Mouse (Mus musculus) adrenal gland, adult (tissue): ENCODE measurements around the gene Rab1b.
"Not testable (repeated sequence)": the region's sequence is repeated elsewhere in the genome, so short reads cannot be mapped to it uniquely, and the experiment has no call there.

Experiments
- DNase-seq, 2 experiments: peaks; one replicate each; pipeline ENCODE4 v3.0.0; 2022 to 2023; ENCODE audit warnings: low spot score in 1 of 2; ENCODE audit not compliant: inconsistent age in 2 of 2

Gene Rab1b

DNA sequence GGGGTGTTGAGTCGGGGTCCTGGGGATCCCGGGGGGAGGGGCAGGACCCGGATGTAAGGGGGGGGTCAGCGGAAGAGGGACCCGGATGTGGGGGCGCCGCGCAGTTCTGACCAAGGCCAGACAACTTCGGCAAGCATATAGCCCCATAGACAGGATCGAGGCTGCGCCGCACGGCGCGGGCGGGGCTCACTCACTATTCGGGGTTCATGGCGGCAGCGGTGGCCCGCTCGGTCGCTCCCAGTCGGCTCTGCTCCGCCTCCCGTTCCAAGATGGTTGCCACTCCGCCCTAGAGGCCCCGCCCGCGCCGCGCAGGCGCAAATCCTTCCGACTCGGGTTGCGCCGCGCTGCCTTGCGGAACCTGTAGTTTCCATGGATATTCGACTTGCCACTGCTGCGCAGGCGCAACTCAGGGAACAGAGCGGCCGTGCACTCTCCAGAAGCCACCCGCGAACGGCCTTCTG is at the start of gene Rab1b:
Gene Rab1b, minus strand, starts transcription at position 342 of the 461 bp plus-strand sequence.
- peak; percentile 99 for DNase-seq

- peak in 1 of 2 experiments; percentile 66 for DNase-seq
These were observed 45.4 kb upstream of the Rab1b start for GRCm38 (mm10) chr19:5152261-5152660.

GRCm38 (mm10) chr19:5151741-5152140 is 44.9 kb upstream of the Rab1b start:
- no peak for DNase-seq

- peak; percentile 42 to 79 for DNase-seq
These were observed 44.5 kb upstream of the Rab1b start for GRCm38 (mm10) chr19:5151331-5151730.

DNA sequence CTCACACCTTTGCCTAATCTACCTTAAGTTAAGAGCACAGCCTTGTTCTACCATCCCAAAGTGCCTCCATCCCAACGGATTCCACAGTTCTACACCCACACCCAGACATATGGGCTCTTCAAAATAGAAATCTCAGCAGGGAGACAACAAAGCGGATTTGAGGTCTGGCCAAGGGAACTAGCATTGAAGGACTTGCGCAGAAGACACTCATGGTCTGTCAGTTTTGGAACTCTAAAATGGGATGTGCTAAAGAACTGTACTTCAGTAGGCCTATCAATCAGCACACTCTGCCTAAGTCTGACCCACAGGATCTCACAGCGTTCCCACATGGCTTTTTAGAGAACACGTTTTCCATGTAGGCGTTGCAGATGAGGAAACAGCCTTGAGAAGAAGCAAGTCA is 43.5 kb upstream of the Rab1b start:
- DNase-seq: no peak

DNA sequence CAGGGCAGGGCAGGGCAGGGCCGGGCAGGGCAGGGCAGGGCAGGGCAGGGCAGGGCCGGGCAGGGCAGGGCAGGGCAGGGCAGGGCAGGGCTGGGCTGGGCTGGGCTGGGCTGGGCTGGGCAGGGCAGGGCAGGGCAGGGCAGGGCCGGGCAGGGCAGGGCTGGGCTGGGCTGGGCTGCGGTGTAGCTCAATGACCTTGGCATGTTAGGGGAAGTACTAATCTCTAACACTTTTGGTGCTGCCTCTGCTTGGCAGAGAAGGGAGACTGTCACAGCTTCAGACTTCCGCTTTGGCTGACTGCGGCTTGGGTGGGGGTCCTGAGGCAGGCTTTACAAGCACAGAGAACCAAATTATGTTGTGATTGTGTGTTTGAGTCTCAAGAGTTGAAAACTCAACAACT is 42.2 kb upstream of the Rab1b start:
- DNase-seq: not testable (repeated sequence)

DNA sequence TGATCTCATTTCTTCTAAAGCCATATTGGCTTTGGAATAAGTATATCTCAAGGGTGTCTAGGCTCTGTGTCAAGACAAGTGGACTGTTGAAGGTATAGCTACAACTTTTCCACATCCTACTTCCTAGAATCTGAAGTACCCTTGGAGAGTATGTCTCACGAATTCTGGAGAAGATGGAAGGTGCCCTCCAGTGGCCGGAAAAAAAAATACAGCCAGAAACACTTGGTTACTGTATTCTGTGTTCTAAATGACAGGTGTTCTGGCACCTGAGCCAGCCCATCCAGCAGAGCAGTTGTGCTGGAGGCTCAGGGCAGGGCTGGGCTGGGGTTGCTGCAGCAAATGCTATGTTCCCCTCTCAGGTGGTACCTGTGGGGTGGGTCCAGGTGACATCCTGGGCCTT is 32.8 kb upstream of the Rab1b start:
- peak; percentile 47 to 81 for DNase-seq

- no peak for DNase-seq
These were observed 24.4 kb upstream of the Rab1b start for GRCm38 (mm10) chr19:5131237-5131636.

DNA sequence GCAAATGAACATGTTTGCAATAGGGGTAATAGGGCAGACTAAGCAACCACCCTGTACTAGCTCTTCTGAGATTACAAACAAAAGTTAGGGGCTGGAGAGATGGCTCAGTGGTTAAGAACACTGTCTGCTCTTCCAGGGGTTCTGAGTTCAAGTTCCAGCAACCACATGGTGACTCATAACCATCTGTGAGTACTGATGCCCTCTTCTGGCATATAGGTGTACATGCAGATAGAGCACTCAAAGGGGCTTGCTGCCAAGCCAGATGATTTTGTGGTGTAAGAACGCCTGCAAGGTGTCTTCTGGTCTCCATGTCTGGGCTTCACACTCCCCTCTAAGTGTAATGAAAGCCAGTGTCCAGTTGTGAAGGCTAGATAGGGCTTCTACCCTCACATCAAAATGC is 22.9 kb upstream of the Rab1b start:
- peak in 1 of 2 experiments; percentile 31 for DNase-seq

DNA sequence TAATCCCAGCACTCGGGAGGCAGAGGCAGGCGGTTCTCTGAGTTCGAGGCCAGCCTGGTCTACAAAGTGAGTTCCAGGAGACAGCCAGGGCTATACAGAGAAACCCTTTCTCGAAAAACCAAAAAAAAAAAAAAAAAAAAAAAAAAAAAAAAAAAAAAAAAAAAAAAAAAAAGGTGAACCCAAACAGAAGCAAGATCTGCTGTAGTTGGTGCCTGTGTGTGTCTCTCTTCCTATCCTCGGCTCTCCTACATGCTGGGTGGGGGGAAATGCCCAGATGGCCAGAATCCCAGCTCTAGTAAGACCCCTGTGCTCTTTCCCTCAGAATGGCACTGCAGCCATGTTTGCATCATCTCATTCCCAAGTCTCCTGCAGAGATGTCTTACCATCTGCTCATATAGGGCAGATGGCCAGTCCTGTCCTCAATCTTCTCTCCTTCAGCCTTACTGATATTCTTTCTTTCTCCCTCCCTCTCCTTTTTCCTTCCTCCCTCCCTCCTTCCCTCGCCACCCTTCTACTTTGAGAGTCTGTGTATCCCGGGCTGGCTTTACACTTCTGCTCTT is 17.3 kb upstream of the Rab1b start:
- no peak for DNase-seq

DNA sequence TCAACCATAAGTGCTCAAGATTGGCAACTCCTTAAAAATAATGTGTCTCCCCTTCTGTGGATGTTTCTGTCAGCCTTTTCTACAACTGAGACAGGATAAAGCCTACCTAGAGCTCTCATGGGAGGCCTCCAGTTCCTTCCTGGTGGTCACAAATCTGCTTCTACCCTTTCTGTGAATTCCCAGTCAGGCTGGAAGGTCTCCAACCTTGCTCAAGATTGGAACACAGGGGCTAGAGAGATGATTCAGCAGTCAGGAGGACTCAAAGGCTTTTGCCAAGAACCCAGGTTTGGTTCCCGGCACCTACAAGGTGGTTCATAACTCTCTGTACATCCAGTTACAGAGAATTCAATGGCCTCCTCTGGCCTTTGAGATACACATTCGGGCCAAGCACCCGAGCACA is 16.4 kb upstream of the Rab1b start:
- no peak for DNase-seq

DNA sequence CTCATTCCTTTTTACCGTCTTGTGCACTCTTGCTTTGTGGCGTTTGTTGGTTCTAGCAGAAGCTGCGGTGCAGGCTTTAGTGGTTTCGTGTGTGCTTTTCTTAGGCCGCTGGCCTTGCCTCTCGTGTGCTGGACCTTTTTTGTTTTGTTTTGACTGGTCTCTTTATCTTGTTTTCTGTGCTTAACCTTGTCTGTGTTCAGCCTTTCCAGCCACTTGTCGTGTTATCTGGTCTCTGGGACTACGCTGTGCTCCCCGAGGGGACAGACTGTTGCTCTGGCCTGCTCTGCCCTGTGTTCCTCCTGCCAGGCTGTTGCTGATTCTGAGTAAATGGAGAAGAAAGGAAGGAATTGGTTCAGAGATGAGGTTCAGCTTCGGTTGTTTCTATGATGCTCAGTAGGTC is 15.6 kb upstream of the Rab1b start:
- DNase-seq: peak in 1 of 2 experiments; percentile 49

- no peak for DNase-seq
These were observed 11.5 kb upstream of the Rab1b start, which contains the start of gene Klc2 for GRCm38 (mm10) chr19:5118384-5118698. Gene Klc2 (minus strand): TSS chr19:5118560.

- DNase-seq: peak; percentile 94 to 97
These were observed 10.9 kb upstream of the Rab1b start for GRCm38 (mm10) chr19:5117494-5118383.

- DNase-seq: peak in 1 of 2 experiments; percentile 23
These were observed 6.9 kb upstream of the Rab1b start for GRCm38 (mm10) chr19:5113783-5114182.

DNA sequence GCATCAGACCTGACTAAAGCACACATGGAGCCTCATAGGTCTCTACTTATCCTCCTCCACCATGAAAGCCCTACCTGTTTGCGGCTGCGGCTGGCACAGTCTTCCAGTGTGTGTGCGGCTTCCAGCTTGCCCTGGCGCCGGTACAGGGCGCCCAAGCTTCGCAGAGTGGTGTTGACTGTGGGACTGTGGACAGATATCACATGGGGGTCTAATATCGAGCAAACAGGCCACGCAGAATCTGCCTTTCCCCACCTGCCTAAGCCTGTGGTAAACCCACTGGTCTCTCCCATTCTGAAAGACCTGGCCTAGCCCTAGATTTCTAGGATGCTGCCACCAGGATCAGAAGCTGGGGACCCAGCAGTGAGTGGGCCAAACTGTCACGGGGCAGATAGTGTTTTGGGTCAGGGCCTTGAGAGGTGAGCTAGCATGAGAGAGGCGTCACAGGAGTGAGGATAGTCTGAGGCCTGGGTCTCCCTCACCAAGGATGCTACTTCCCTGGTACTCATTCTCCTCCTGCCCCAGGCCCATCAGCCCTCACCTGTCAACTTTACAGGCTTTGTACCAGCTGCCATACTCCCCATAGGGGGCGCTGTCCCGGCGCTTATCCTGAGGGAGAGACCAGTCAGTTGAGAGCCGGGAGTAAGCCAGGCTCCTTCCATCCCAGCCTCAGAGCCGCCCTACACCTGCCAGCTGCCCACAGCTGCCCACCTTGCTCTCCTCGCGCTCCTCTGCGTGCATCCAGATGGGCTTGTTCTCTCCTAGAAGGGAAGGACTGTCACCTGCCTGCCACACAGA is 3.0 kb upstream of the Rab1b start:
- peak; percentile 14 to 63 for DNase-seq

DNA sequence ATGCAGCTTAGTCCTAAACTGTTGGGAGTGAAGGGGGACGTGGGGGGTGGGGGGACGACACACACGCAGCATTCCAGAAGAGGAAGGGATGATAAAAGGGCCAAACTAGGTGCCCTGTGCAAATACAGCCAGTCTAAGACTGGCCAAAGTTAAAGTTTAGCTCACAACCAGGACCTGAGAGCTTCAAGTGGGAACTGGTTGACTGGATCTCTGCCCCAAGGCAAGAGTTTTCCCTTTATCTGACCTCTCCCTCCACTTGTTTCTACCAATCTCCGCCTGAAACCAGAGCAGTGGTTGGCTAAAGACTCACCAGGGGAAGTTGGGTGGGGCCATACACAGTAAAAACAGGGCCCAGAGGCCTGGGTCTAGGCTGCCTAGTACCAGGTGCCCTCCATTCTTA is 1.8 kb upstream of the Rab1b start:
- no peak for DNase-seq

DNA sequence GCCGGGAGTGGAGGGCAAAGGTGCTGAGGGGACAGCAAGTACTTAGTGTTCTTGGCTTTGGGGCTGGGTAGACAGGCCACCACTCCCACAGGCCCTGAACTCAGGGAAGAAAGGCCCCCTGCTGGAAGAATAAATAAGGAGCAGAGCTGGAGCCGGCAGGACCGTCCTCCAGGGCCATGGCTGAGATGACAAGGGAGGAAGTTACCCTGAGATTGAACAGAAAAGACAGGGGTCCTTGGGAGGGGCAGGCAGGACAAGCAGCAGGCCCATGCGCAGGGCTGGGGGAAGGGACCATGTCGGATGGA is 1.4 kb upstream of the Rab1b start:
- DNase-seq: peak; percentile 56 to 76

DNA sequence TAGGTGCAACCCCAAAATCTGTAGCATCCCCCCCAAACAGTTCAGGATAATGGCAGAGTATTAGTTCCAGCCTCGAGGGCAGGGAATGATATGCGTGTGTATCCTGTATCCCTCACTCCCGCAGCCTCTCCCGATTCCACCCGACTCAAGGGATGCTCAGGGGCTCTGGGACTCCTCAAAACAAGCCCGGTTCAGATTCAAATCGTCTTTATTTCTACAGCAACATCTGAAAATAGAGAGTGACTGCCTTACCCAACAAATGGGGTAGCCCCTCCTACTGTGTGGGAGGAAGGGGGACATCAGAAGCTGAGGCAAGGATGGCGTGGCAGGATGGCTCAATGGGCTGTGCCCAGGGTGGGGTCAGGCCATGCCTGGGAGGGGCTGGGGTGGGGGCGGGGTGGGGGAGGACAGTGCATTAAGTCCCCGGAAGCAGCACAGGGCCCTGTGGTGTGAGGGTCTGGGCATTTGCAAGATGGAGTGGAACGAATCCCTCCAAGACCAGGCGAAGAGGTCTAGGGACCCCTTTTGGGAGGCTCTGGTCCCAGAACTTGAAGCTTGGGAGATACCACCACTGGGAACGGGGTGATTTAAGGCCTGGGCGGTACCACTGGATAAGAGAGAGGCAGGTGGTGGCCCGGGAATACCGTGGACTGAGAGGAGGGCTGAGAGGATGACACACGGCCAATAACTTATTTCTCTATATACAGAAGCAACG is 841 bp upstream of the Rab1b start:
- DNase-seq: peak in 1 of 2 experiments; percentile 64

DNA sequence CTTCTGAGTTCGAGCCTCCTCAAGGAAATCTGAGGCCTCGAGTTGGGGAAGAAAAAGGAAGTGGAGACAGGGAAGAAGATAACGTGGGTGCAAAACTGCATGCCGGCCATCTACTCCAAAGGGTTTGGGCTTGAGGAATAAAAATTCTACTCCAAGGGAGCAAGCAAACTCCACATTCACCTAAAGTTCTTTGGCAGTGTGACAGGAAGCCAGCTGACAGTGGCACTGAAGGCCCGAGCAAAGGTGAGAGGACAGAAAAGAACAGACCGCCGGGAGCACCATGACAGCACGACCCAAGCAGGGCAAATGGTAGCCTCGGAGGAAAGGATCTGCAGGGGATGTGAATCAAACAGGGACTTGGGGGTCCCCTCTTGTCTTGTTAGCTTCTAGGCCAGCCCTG is 798 bp downstream of the Rab1b start:
- DNase-seq: no peak
